Mouse (Mus musculus) embryo, embryonic 11 days (tissue): ENCODE data around the gene Rab37.

Experiments
- DNase-seq: peaks from one replicate; pipeline ENCODE4 v3.0.0-alpha.2; 2015

Rab37 gene

GRCm38 (mm10) chr11:115202756-115203155 lies 111.5 kb downstream of the Rab37 start:
- DNase-seq = no peak

GRCm38 (mm10) chr11:115208126-115208525 lies 116.9 kb downstream of the Rab37 start:
- DNase-seq = no peak

GRCm38 (mm10) chr11:115208776-115209732 lies 117.8 kb downstream of the Rab37 start:
- DNase-seq = no peak

- DNase-seq = no peak
These were observed 118.7 kb downstream of the Rab37 start for GRCm38 (mm10) chr11:115209958-115210357.
